7 mouse cellular contexts compared by ENCODE assay signal in genomic region chr11:69855347-69855746, GRCm38 (mm10). TPM values are rescaled to one million over a fixed set of nuclear protein-coding genes. Genes with fewer than 3 reads are reported as not detected.
DNase-seq lines count a peak whose midpoint lies in the region; ATAC-seq and TF ChIP-seq lines count a peak whose summit lies in the region.

No protein-coding gene starts in this region.

- no peak for ATAC-seq in heart, embryonic 14.5 days (ENCODE audit: insufficient number of reproducible peaks, insufficient read depth, low FRiP score, low read depth)

- TF ChIP-seq CTCF in liver, adult 2 months (IDR thresholded peaks at IDR 0.05; ENCODE audit: low read depth, low read length) = peak; percentile 51
- TF ChIP-seq CTCF in spleen, adult 2 months (IDR thresholded peaks at IDR 0.05; ENCODE audit: extremely low read depth, insufficient read depth, insufficient read length, insufficient replicate concordance) = peak; percentile 50; the same call in 1 of the 2 replicates

- peaks cover 17% of the 10 kb centered on the region for H3K27me3 ChIP-seq in heart, embryonic 14.5 days (ENCODE audit: control insufficient read depth, insufficient read depth, low read length)
- no peaks in the 10 kb centered on the region for H3K27me3 ChIP-seq in liver, adult 2 months (ENCODE audit: control insufficient read depth, insufficient read depth, low read length)
- H3K27me3 ChIP-seq in spleen, adult 2 months (ENCODE audit: control insufficient read depth, insufficient read depth, low read length) = no peaks in the 10 kb centered on the region

- no peaks in the 10 kb centered on the region for H3K9me3 ChIP-seq in heart, embryonic 14.5 days (ENCODE audit: control insufficient read depth, low read length)

- 0 out of 2 replicates have a peak overlapping the region, but pooled peaks have one; percentile 6 for H3K4me2 ChIP-seq in heart, embryonic 14.5 days (ENCODE audit: low read length)

- DNase-seq in right cerebral cortex, postnatal 4 days = peak; percentile 39
- DNase-seq in right cerebral cortex, postnatal 14 days = no peak
- peak; percentile 77 to 78 for DNase-seq in cerebellum, postnatal 10 days
- DNase-seq in liver, adult 2 months (ENCODE audit: extremely low read depth, low read depth, low spot score) = no peak
- peak in 1 of 2 experiments; percentile 55 for DNase-seq in spleen, adult 2 months (ENCODE audit: low read depth in 1 of 2, low spot score in 2 of 2)
- no peak for DNase-seq in MN1 (ENCODE audit: low spot score)

- peaks cover 4 to 6% of the 10 kb centered on the region in 2 experiments; a peak in 2 of 4 replicates for H3K4me1 ChIP-seq in heart, embryonic 14.5 days (ENCODE audit: control insufficient read depth in 2 of 2, insufficient read depth in 2 of 2, low read length in 2 of 2)
- no peaks in the 10 kb centered on the region for H3K4me1 ChIP-seq in liver, adult 2 months (ENCODE audit: control insufficient read depth, insufficient read depth, low read length)
- H3K4me1 ChIP-seq in spleen, adult 2 months (ENCODE audit: control insufficient read depth, insufficient read depth, insufficient read length) = peaks cover 5% of the 10 kb centered on the region; the same call in 1 of the 2 replicates

- H3K27ac ChIP-seq in heart, embryonic 14.5 days (replicated peaks in 1 of 2; ENCODE audit: control insufficient read depth in 1 of 2, insufficient read depth in 1 of 2, low read depth in 2 of 2, low read length in 2 of 2) = no peak overlapping the region
- H3K27ac ChIP-seq in liver, adult 2 months (replicated peaks; ENCODE audit: insufficient read depth, low read depth, low read length) = no peak overlapping the region
- H3K27ac ChIP-seq in spleen, adult 2 months (ENCODE audit: insufficient read depth, low read length) = no peak overlapping the region

- no peak overlapping the region for H3K4me3 ChIP-seq in heart, embryonic 14.5 days (ENCODE audit: control insufficient read depth in 1 of 2, insufficient read depth in 1 of 2, low read depth in 1 of 2, low read length in 2 of 2)
- H3K4me3 ChIP-seq in liver, adult 2 months (ENCODE audit: insufficient read depth, low read depth, low read length) = no peak overlapping the region
- H3K4me3 ChIP-seq in spleen, adult 2 months (ENCODE audit: extremely low read depth, insufficient read depth, insufficient read length) = no peak overlapping the region

- peaks cover 15% of the 10 kb centered on the region for H3K36me3 ChIP-seq in heart, embryonic 14.5 days (ENCODE audit: control insufficient read depth, insufficient read depth, low read length)
- no peaks in the 10 kb centered on the region; the same call in 1 of the 2 replicates for H3K36me3 ChIP-seq in liver, adult 2 months (ENCODE audit: control insufficient read depth, insufficient read depth, low read length)
- no peaks in the 10 kb centered on the region for H3K36me3 ChIP-seq in spleen, adult 2 months (ENCODE audit: control insufficient read depth, insufficient read depth, low read length)

- no peak for TF ChIP-seq POLR2A in liver, adult 2 months (IDR thresholded peaks at IDR 0.05; ENCODE audit: extremely low read depth, insufficient read depth, low read length)
- no peak for TF ChIP-seq POLR2A in spleen, adult 2 months (IDR thresholded peaks at IDR 0.05; ENCODE audit: low read depth, low read length)

- no peaks in the 10 kb centered on the region for H3K79me2 ChIP-seq in liver, adult 2 months (ENCODE audit: control insufficient read depth, insufficient read depth, low read length)

- WGBS in heart, embryonic 14.5 days = 19% methylated on average over 16 of the region's 16 CpGs
- WGBS in liver, adult 2 months = 52% methylated on average over 16 of the region's 16 CpGs
- WGBS in spleen, adult 2 months = 24% methylated on average over 16 of the region's 16 CpGs

- no peak overlapping the region for H3K9ac ChIP-seq in heart, embryonic 14.5 days (ENCODE audit: low read length)
- no peak overlapping the region for H3K9ac ChIP-seq in liver, adult 2 months (ENCODE audit: low read depth, low read length)

RNA-seq across cellular contexts. Expression of gene Tnk1, which starts 3.2 kb away (rescaled TPM):
- 0.15 TPM in 1 of 2 replicates, not detected in the other for polyA plus RNA-seq in heart, embryonic 14.5 days (2014; fragmentation: Nextera tagmentation; extraction: Ambion mirVana)
- 0.07 and 0.18 TPM in 2 replicates for total RNA-seq in liver, adult 2 months (2014; rRNA removed)
- 0.17 TPM in 2 replicates for polyA plus RNA-seq in liver, adult 2 months (2012; rRNA removed)
- 0.85 and 1.2 TPM in 2 replicates for polyA plus RNA-seq in spleen, adult 2 months (2012; rRNA removed)

RNA-seq across cellular contexts. Expression of gene Plscr3, which starts 9.2 kb away (rescaled TPM):
- polyA plus RNA-seq in heart, embryonic 14.5 days (2014; fragmentation: Nextera tagmentation; extraction: Ambion mirVana) = 66.5 and 75.8 TPM in 2 replicates
- total RNA-seq in liver, adult 2 months (2014; rRNA removed) = 1.5 and 2.6 TPM in 2 replicates
- 18.5 and 19.3 TPM in 2 replicates for polyA plus RNA-seq in liver, adult 2 months (2012; rRNA removed)
- 35.4 and 44.3 TPM in 2 replicates for polyA plus RNA-seq in spleen, adult 2 months (2012; rRNA removed)

RNA-seq across cellular contexts. Expression of gene Tmem256, which starts 17.0 kb away (rescaled TPM):
- 340 and 379 TPM in 2 replicates for polyA plus RNA-seq in heart, embryonic 14.5 days (2014; fragmentation: Nextera tagmentation; extraction: Ambion mirVana)
- 326 and 353 TPM in 2 replicates for total RNA-seq in liver, adult 2 months (2014; rRNA removed)
- 284 and 370 TPM in 2 replicates for polyA plus RNA-seq in liver, adult 2 months (2012; rRNA removed)
- 93.7 and 99.0 TPM in 2 replicates for polyA plus RNA-seq in spleen, adult 2 months (2012; rRNA removed)

RNA-seq across cellular contexts. Expression of gene Nlgn2, which starts 17.8 kb away (rescaled TPM):
- 2.4 and 2.6 TPM in 2 replicates for polyA plus RNA-seq in heart, embryonic 14.5 days (2014; fragmentation: Nextera tagmentation; extraction: Ambion mirVana)
- 0.18 and 0.34 TPM in 2 replicates for total RNA-seq in liver, adult 2 months (2014; rRNA removed)
- 0.93 and 1.9 TPM in 2 replicates for polyA plus RNA-seq in liver, adult 2 months (2012; rRNA removed)
- polyA plus RNA-seq in spleen, adult 2 months (2012; rRNA removed) = 9.1 and 10.2 TPM in 2 replicates

RNA-seq across cellular contexts. Expression of gene Tmem95, which starts 22.5 kb away (rescaled TPM):
- not detected in 2 replicates for polyA plus RNA-seq in heart, embryonic 14.5 days (2014; fragmentation: Nextera tagmentation; extraction: Ambion mirVana)
- total RNA-seq in liver, adult 2 months (2014; rRNA removed) = not detected in 2 replicates
- not detected in 2 replicates for polyA plus RNA-seq in liver, adult 2 months (2012; rRNA removed)
- not detected in 2 replicates for polyA plus RNA-seq in spleen, adult 2 months (2012; rRNA removed)

Comparison
In these comparisons a context has a peak if more than half of its experiments do, and no peak if none do; other contexts are left out.
1. DNase-seq: peak in right cerebral cortex, postnatal 4 days (single experiment) and cerebellum, postnatal 10 days (2 of 2); none in right cerebral cortex, postnatal 14 days (single experiment), liver, adult 2 months (single experiment) and MN1 (single experiment).